Mouse (Mus musculus) liver, adult (tissue): ENCODE measurements around the gene Larp6.

Source experiments
- GATA4 ChIP-seq: IDR thresholded peaks from 2 replicates; pipeline ENCODE4 v1.6.1; 2014; ENCODE audit warnings: mild to moderate bottlenecking, low read length; ENCODE audit not compliant: insufficient replicate concordance

The Larp6 gene

DNA sequence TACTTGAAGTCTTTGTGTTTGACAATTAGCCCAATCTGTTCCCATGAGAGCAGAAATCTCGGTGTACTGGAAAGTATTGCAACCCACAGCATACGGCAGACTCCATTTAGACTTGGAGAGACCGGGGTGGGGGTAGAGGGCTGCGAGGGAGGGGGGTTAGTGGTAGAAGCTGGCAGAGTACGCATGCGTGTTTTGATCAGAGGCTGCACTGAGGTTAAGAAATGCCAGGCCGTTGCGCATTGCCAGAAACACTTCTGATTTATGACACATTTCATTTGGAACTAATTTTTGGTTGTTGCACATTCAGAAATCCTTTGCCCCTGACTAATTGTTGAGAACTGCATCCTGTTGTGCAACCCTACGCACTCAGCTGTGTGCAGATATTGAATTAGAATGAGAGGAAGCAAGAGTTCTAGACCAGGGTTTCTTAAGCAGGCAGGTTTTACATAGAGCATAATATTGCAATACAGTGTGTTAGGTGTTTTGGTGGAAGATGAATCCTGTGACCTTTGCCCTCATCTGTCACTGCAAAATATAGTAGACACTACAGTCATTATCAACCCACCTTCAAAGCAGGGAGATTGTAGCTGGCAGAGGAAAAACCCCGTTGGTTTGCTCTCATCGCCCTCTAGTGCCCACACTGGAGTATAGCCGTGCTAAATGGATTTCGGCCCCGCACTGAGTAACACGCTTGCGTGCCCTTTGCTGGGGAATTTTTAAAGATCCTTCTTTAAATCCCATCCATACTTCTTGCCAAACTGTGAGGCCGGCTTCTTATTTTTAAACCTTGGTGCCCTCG lies 31.6 kb downstream of the Larp6 start:
- no peak for TF ChIP-seq GATA4

GRCm38 (mm10) chr9:60744971-60745370 lies 32.2 kb downstream of the Larp6 start:
- TF ChIP-seq GATA4: no peak

GRCm38 (mm10) chr9:60746561-60746960 lies 33.8 kb downstream of the Larp6 start:
- TF ChIP-seq GATA4: no peak

- no peak for TF ChIP-seq GATA4
Observed at GRCm38 (mm10) chr9:60747672-60748071, 34.9 kb downstream of the Larp6 start.

DNA sequence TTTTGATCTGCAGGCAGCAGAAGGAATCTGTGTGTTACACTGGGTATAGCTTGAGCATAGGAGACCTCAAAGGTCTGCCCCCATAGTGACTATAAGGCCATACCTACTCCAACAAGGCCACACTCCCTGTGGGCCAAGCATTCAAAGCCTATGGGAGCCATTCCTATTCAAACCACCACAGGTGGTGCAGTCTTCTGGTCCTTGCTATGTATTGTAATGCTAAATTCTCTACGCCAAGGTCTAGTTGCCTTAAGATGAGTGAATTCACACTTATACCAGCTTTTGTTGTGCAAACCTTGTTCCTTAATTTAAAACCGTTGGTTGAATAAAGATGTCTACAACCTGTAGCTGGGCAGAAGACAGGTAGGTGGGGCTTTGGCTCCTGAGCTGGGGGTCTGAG lies 35.4 kb downstream of the Larp6 start:
- TF ChIP-seq GATA4: no peak

DNA sequence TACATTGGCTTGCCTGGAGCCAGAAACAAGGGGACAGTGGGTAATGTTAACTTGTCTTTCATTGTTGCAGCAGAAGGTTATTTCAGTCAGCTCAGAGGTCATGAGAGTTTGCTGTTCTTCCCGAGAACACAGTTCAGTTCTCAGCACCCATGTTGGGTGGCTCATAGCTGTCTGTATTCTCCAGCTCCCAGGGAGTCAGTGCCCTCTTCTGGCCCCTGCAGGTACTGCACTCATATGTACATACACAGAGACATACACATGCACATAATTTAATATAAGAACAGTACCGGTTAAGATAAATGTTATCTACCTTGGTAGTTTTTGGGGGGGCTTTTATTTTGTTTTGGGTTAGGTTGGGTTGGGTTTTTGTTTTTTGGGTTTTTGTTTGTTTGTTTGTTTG lies 36.3 kb downstream of the Larp6 start:
- TF ChIP-seq GATA4: no peak

GRCm38 (mm10) chr9:60751098-60751497 lies 38.3 kb downstream of the Larp6 start:
- TF ChIP-seq GATA4: no peak

DNA sequence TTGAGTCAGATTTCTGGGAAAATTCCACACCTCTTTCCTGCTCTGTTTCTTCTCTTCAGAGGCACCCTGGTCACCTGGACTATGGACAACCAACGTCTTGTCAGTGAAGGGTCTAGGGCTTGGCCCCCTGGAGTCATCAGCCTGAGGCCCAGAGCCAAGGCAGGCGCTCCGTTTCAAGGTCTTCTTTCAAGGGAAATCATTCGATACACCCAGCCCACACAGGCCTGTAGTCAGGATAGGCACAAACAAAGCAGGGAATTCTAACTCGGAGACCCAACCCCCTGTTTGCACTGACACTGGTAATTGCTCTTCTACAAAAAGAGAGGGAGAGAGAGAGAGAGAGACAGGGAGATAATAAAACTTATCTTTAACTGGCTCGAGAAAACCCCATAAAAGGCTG lies 39.2 kb downstream of the Larp6 start:
- TF ChIP-seq GATA4: no peak

DNA sequence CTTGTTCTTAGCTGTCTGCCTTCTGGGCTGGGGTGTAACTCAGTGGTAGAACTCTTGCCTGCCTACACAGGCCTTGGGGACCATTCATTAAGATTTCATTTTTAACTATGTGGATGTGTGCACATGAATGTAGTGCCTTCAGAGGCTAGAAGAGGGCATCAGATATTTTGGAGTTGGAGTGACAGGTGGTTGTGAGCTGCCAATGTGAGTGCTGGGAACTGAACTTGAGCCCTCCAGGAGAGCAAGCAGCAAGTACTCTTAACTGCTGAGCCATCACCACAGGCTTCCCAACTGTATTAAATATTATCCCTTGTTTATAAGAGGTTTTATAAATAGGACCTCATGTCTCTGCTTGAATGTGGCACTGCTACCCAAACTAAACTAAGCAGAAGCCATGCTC lies 39.8 kb downstream of the Larp6 start:
- TF ChIP-seq GATA4: no peak

DNA sequence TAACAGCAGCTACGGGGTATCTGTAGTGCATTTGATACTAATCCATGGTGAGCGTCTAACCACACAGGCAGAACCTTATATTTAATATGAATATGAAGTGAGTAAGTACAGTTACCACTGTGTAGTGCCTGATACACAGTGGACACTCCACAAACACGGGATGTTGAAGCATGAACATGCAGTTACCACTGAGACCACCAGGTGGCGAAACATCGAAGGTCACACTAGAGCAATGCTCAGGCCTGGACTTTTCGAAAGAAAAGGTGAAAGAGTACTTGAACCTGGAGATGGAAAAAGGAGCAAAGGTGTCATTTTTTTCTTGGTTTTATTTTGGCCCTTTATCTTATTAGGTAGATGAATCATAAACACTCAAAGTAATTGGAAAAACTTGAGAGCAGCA lies 43.5 kb downstream of the Larp6 start:
- TF ChIP-seq GATA4: no peak

- TF ChIP-seq GATA4: no peak
Observed at GRCm38 (mm10) chr9:60756866-60757740, 44.3 kb downstream of the Larp6 start.

DNA sequence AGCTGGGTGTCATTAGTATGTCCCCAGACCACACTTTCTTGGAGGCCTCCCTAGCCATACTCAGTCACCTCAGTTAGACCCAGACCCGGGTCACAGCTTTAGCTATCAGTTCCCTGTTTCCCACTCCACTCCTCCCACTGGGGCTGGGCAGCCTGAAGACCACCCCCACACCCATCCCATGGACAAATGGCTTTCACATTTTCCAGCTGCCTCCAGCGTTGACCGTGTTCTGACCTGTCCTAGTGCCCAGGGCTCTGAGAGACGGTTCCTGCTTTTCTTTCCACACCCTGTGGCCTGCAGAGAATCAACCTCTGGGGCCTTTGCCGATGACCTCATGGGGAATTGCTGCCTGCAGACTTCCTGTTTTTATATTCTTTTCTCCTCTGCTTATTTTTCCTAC lies 45.0 kb downstream of the Larp6 start:
- no peak for TF ChIP-seq GATA4

- TF ChIP-seq GATA4: no peak
Observed at GRCm38 (mm10) chr9:60759436-60760007, 46.7 kb downstream of the Larp6 start.

- TF ChIP-seq GATA4: no peak
Observed at GRCm38 (mm10) chr9:60765181-60765580, 52.4 kb downstream of the Larp6 start.

- TF ChIP-seq GATA4: no peak
Observed at GRCm38 (mm10) chr9:60768393-60768792, 55.6 kb downstream of the Larp6 start.

- no peak for TF ChIP-seq GATA4
Observed at GRCm38 (mm10) chr9:60769711-60770111, 56.9 kb downstream of the Larp6 start.

DNA sequence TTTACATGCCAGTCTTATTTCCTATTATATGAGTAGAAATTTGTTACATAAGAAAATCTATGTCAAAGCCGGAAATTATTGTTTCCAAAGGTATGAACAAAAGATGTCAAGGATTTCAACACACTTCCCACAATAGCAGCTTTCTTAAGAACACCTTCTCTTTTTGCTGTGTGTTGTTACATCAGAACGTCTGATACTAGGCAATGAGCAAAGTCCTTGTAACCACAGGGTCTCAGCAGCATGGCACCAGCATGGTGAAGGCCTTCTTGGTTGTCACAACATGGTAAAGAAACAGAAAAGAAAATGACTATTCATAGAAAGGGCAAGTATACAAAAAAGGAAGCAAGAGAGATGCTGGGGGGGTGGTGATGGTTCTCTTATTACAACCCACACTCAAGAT lies 60.9 kb downstream of the Larp6 start:
- no peak for TF ChIP-seq GATA4

- TF ChIP-seq GATA4: no peak
Observed at GRCm38 (mm10) chr9:60776899-60777298, 64.1 kb downstream of the Larp6 start.
